Mouse (Mus musculus) telencephalon, adult 2 months (tissue): Measurements from ENCODE around the gene Ppp1r27.
"Not testable (repeated sequence)": the region's sequence is repeated elsewhere in the genome, so short reads cannot be mapped to it uniquely, and the experiment has no call there.

ENCODE experiments used
- DNase-seq: peaks from one replicate; pipeline ENCODE4 v3.0.0-alpha.2; 2011; ENCODE audit warnings: low read depth, low spot score

Ppp1r27 gene

GRCm38 (mm10) chr11:120515611-120516010 is 35.3 kb downstream of the Ppp1r27 start:
- no peak for DNase-seq

GRCm38 (mm10) chr11:120514262-120514661 is 36.7 kb downstream of the Ppp1r27 start:
- DNase-seq, result not testable (repeated sequence)

GRCm38 (mm10) chr11:120512790-120513453 is 38.0 kb downstream of the Ppp1r27 start:
- no peak for DNase-seq

- DNase-seq, result no peak
Observed at GRCm38 (mm10) chr11:120510375-120511030, 40.4 kb downstream of the Ppp1r27 start.

GRCm38 (mm10) chr11:120509940-120510339 is 41.0 kb downstream of the Ppp1r27 start:
- no peak for DNase-seq

GRCm38 (mm10) chr11:120508290-120508870 is 42.6 kb downstream of the Ppp1r27 start:
- no peak for DNase-seq

- no peak for DNase-seq
Observed at GRCm38 (mm10) chr11:120507611-120508289, 43.2 kb downstream of the Ppp1r27 start.

GRCm38 (mm10) chr11:120506899-120507298 is 44.0 kb downstream of the Ppp1r27 start:
- DNase-seq, result no peak

GRCm38 (mm10) chr11:120505661-120506060 is 45.3 kb downstream of the Ppp1r27 start:
- no peak for DNase-seq

- no peak for DNase-seq
Observed at GRCm38 (mm10) chr11:120501701-120502100, 49.2 kb downstream of the Ppp1r27 start.

GRCm38 (mm10) chr11:120501018-120501417 is 49.9 kb downstream of the Ppp1r27 start:
- DNase-seq, result no peak

- DNase-seq, result no peak
Observed at GRCm38 (mm10) chr11:120500357-120500756, 50.6 kb downstream of the Ppp1r27 start.
